Comparison of ENCODE assay signal across 15 mouse cellular contexts in the genomic region with DNA sequence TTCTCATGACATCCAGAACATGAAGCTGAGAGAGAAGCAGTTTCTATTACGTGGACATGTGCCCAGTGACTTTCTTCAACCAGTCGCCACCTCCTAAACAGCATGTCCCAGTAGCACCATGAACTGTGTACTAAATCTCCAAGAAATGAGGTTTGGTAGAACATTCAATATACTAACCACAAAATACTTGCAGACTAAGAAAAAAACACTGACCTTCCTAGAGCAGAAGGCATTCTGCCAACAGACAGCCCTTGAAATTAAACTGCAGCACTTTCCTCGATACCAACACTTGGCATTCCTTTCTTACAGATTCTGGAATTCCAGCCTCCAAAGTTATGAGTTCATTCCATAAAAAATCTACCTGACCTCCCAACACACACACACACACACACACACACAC.
DNase-seq lines count a peak whose midpoint lies in the region; ATAC-seq and TF ChIP-seq lines count a peak whose summit lies in the region.
"Had no signal": no experiment of that assay in that cellular context is flagged by ENCODE, and none has a peak within 500 bp of the region (broad histone marks: within the 10 kb centered on the region; RNA-seq: fewer than 3 reads in every experiment).

No protein-coding gene starts in this region.

- H3K36me3 ChIP-seq in kidney, adult 2 months (ENCODE audit: control insufficient read depth, insufficient read depth, low read length), result no peaks in the 10 kb centered on the region
- no peaks in the 10 kb centered on the region for H3K36me3 ChIP-seq in lung, embryonic 16.5 days (ENCODE audit: control insufficient read depth, insufficient read depth, low read length)
- H3K36me3 ChIP-seq: midbrain, embryonic 13.5 days had no signal

- 52% methylated on average over 3 of the region's 3 CpGs for WGBS in kidney, adult 2 months
- WGBS in lung, embryonic 16.5 days, result 37% methylated on average over 3 of the region's 3 CpGs

- no peaks in the 10 kb centered on the region for H3K27me3 ChIP-seq in kidney, adult 2 months (replicated peaks; ENCODE audit: control insufficient read depth, insufficient read depth, low read length)
- no peaks in the 10 kb centered on the region for H3K27me3 ChIP-seq in lung, embryonic 16.5 days (ENCODE audit: control insufficient read depth, insufficient read depth, low read depth, low read length)
- H3K27me3 ChIP-seq: midbrain, embryonic 13.5 days had no signal

- H3K9ac ChIP-seq in lung, embryonic 16.5 days (ENCODE audit: low read length), result no peak overlapping the region
- H3K9ac ChIP-seq: midbrain, embryonic 13.5 days had no signal

- TF ChIP-seq POLR2A in kidney, adult 2 months (IDR thresholded peaks at IDR 0.05; ENCODE audit: low read depth, low read length), result no peak

- TF ChIP-seq CTCF in kidney, adult 2 months (conservative IDR thresholded peaks at IDR 0.05; ENCODE audit: insufficient read depth, insufficient read length, low read depth, low read length), result no peak

- peak; percentile 38 for DNase-seq in adrenal gland, postnatal 10 days
- DNase-seq in adrenal gland, adult 8-10 months, result no peak
- DNase-seq in kidney, adult 2 months, result peak; percentile 25
- DNase-seq in kidney, postnatal 10 days, result no peak
- DNase-seq in NIH3T3 (ENCODE audit: low read depth), result peak; percentile 63
- no peak for DNase-seq in cerebellum, adult 9-11 months
- DNase-seq in urinary bladder, postnatal 4 days (ENCODE audit: low spot score in 2 of 2), result no peak
- DNase-seq: cerebellum, postnatal 25 days; gastrocnemius, postnatal 14 days; kidney, adult 8-10 months; layer of hippocampus, postnatal 36 days had no signal

- peak; percentile 79 for ATAC-seq in lung, embryonic 16.5 days (ENCODE audit: low read depth)
- ATAC-seq: hindbrain, postnatal 0 days; midbrain, embryonic 13.5 days had no signal

- no peak overlapping the region for H3K27ac ChIP-seq in kidney, adult 2 months (ENCODE audit: insufficient read depth, low read depth, low read length)
- H3K27ac ChIP-seq in lung, embryonic 16.5 days (ENCODE audit: low read length), result 0 out of 2 replicates have a peak overlapping the region, but pooled peaks have one; percentile 36
- H3K27ac ChIP-seq: hindbrain, postnatal 0 days; midbrain, embryonic 13.5 days had no signal

- no peaks in the 10 kb centered on the region for H3K4me1 ChIP-seq in kidney, adult 2 months (ENCODE audit: control insufficient read depth, insufficient read depth, low read length)
- H3K4me1 ChIP-seq in lung, embryonic 16.5 days (replicated peaks; ENCODE audit: control insufficient read depth, insufficient read depth, low read length), result no peaks in the 10 kb centered on the region
- H3K4me1 ChIP-seq: midbrain, embryonic 13.5 days had no signal

- no peak overlapping the region for H3K4me2 ChIP-seq in lung, embryonic 16.5 days (ENCODE audit: low read depth, low read length)
- H3K4me2 ChIP-seq: midbrain, embryonic 13.5 days had no signal

- no peaks in the 10 kb centered on the region for H3K9me3 ChIP-seq in lung, embryonic 16.5 days (ENCODE audit: control insufficient read depth, low read length)
- H3K9me3 ChIP-seq: midbrain, embryonic 13.5 days had no signal

- no peak overlapping the region for H3K4me3 ChIP-seq in kidney, adult 2 months (ENCODE audit: insufficient read depth, low read depth, low read length)
- no peak overlapping the region for H3K4me3 ChIP-seq in lung, embryonic 16.5 days (ENCODE audit: low read length)
- H3K4me3 ChIP-seq: midbrain, embryonic 13.5 days; myocyte had no signal

Comparison
In these comparisons a context has a peak if more than half of its experiments do, and no peak if none do; other contexts are left out.
1. DNase-seq: peak in adrenal gland, postnatal 10 days (single experiment), kidney, adult 2 months (single experiment) and NIH3T3 (single experiment); none in adrenal gland, adult 8-10 months (single experiment), kidney, postnatal 10 days (single experiment), cerebellum, adult 9-11 months (single experiment) and urinary bladder, postnatal 4 days (0 of 2).